Mouse (Mus musculus) embryonic facial prominence, embryonic 11.5 days (tissue): ENCODE results near the gene 1810043G02Rik. TPM values are rescaled to one million over a fixed set of nuclear protein-coding genes. Genes with fewer than 3 reads are reported as not detected.

Experiments
- polyA plus RNA-seq: library from polyadenylated mRNA; unstranded; fragments of >200 nt; fragmentation: Nextera tagmentation; extraction: Ambion mirVana; gene quantifications from 2 replicates; pipeline ENCODE4 v1.2.1, GENCODE M21; 2014

1810043G02Rik gene
- polyA plus RNA-seq, 1 experiment from 2014 or later, result 27.9 TPM

Other genes starting within 250 kb of the 1810043G02Rik start
- gene Gm18596, start 235.9 kb upstream of the 1810043G02Rik start, polyA plus RNA-seq, result not detected in 2 replicates
- gene Gm9736, start 227.2 kb upstream of the 1810043G02Rik start, polyA plus RNA-seq, result not detected in 2 replicates
- gene Gm3233, start 218.8 kb upstream of the 1810043G02Rik start, polyA plus RNA-seq, result not detected in 2 replicates
- not detected in 2 replicates for gene Gm3238, start 207.2 kb upstream of the 1810043G02Rik start, polyA plus RNA-seq
- not detected in 2 replicates for gene Gm7138, start 201.6 kb upstream of the 1810043G02Rik start, polyA plus RNA-seq
- not detected in 2 replicates for gene Gm3250, start 196.0 kb upstream of the 1810043G02Rik start, polyA plus RNA-seq
- gene Gm7137, start 190.3 kb upstream of the 1810043G02Rik start, polyA plus RNA-seq, result not detected in 2 replicates
- not detected in 2 replicates for gene Gm9639, start 183.4 kb upstream of the 1810043G02Rik start, polyA plus RNA-seq
- gene Gm19668, start 179.4 kb upstream of the 1810043G02Rik start, polyA plus RNA-seq, result not detected in 2 replicates
- gene Gm9507, start 166.7 kb upstream of the 1810043G02Rik start, polyA plus RNA-seq, result not detected in 2 replicates
- gene Gm2696, start 163.8 kb upstream of the 1810043G02Rik start, polyA plus RNA-seq, result not detected in 2 replicates
- gene Krtap10-4, start 151.4 kb upstream of the 1810043G02Rik start, polyA plus RNA-seq, result not detected in 2 replicates
- not detected in 2 replicates for gene Krtap10-10, start 142.6 kb upstream of the 1810043G02Rik start, polyA plus RNA-seq
- not detected in 2 replicates for gene Gm36176, start 131.7 kb upstream of the 1810043G02Rik start, polyA plus RNA-seq
- gene Gm10318, start 125.7 kb upstream of the 1810043G02Rik start, polyA plus RNA-seq, result not detected in 2 replicates
- not detected in 2 replicates for gene Gm3285, start 116.5 kb upstream of the 1810043G02Rik start, polyA plus RNA-seq
- 2.2 and 2.5 TPM in 2 replicates for gene Lrrc3, start 76.0 kb upstream of the 1810043G02Rik start, polyA plus RNA-seq
- gene Trpm2, start 8.0 kb upstream of the 1810043G02Rik start, polyA plus RNA-seq, result 0.43 and 0.86 TPM in 2 replicates
- 108 and 129 TPM in 2 replicates for gene Pfkl, start 31.6 kb downstream of the 1810043G02Rik start, polyA plus RNA-seq
- 0.20 TPM in 1 of 2 replicates, not detected in the other for gene Dnmt3l, start 63.4 kb downstream of the 1810043G02Rik start, polyA plus RNA-seq
- 0.11 TPM in 1 of 2 replicates, not detected in the other for gene Aire, start 65.1 kb downstream of the 1810043G02Rik start, polyA plus RNA-seq
- 2.1 and 2.4 TPM in 2 replicates for gene Icosl, start 90.8 kb downstream of the 1810043G02Rik start, polyA plus RNA-seq
- 22.7 and 25.3 TPM in 2 replicates for gene D10Jhu81e, start 191.3 kb downstream of the 1810043G02Rik start, polyA plus RNA-seq
- 20.0 and 21.6 TPM in 2 replicates for gene Pwp2, start 206.6 kb downstream of the 1810043G02Rik start, polyA plus RNA-seq